Comparison of ENCODE assay signal across 12 mouse cellular contexts in the genomic region with DNA sequence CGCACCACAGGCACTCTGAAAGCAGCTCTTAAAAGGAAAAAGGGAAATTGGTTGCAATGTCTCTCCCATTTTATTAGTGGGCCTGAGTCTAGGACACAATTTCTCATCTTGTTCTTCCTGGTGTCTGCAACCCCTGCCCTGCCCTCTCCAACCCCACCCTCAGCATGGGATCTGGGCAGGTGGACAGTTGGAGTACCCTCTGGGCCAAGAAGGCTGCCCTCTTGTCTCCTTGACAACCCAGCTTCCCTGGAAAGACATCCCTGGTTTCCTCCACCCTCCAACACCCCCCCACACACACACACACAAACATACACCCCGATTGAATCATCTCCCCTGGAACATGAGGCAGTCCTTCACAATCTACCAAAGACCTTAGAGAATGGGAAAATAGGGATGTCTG. TPM values are rescaled to one million over a fixed set of nuclear protein-coding genes. Genes with fewer than 3 reads are reported as not detected.
DNase-seq lines count a peak whose midpoint lies in the region; ATAC-seq and TF ChIP-seq lines count a peak whose summit lies in the region.
"Had no signal": no experiment of that assay in that cellular context is flagged by ENCODE, and none has a peak within 500 bp of the region (broad histone marks: within the 10 kb centered on the region; RNA-seq: fewer than 3 reads in every experiment).

No protein-coding gene starts in this region.

- H3K4me3 ChIP-seq in forebrain, embryonic 10.5 days: no peak overlapping the region
- no peak overlapping the region for H3K4me3 ChIP-seq in forebrain, postnatal 0 days (ENCODE audit: low read depth, low read length)
- no peak overlapping the region for H3K4me3 ChIP-seq in stomach, embryonic 15.5 days (replicated peaks)
- no peak overlapping the region for H3K4me3 ChIP-seq in stomach, postnatal 0 days (ENCODE audit: low read depth, low read length)
- no peak overlapping the region for H3K4me3 ChIP-seq in hindbrain, postnatal 0 days (ENCODE audit: low read length)
- H3K4me3 ChIP-seq in stomach, embryonic 16.5 days (replicated peaks; ENCODE audit: low read length): no peak overlapping the region
- H3K4me3 ChIP-seq: erythroblast, embryonic 14.5 days had no signal

- no peaks in the 10 kb centered on the region for H3K36me3 ChIP-seq in forebrain, embryonic 10.5 days (replicated peaks)
- no peaks in the 10 kb centered on the region for H3K36me3 ChIP-seq in forebrain, postnatal 0 days (ENCODE audit: insufficient read depth)
- H3K36me3 ChIP-seq in stomach, embryonic 15.5 days: no peaks in the 10 kb centered on the region
- no peaks in the 10 kb centered on the region for H3K36me3 ChIP-seq in stomach, postnatal 0 days (ENCODE audit: control insufficient read depth, insufficient read depth, low read length)
- no peaks in the 10 kb centered on the region for H3K36me3 ChIP-seq in hindbrain, postnatal 0 days (ENCODE audit: insufficient read depth, low read length)
- no peaks in the 10 kb centered on the region for H3K36me3 ChIP-seq in stomach, embryonic 16.5 days (ENCODE audit: control insufficient read depth, insufficient read depth, low read length)

- no peaks in the 10 kb centered on the region for H3K9me3 ChIP-seq in forebrain, embryonic 10.5 days
- no peaks in the 10 kb centered on the region for H3K9me3 ChIP-seq in forebrain, postnatal 0 days (ENCODE audit: low read length)
- H3K9me3 ChIP-seq in stomach, embryonic 15.5 days: no peaks in the 10 kb centered on the region
- no peaks in the 10 kb centered on the region for H3K9me3 ChIP-seq in stomach, postnatal 0 days (ENCODE audit: control insufficient read depth, low read length)
- no peaks in the 10 kb centered on the region for H3K9me3 ChIP-seq in hindbrain, postnatal 0 days (ENCODE audit: low read length)
- no peaks in the 10 kb centered on the region for H3K9me3 ChIP-seq in stomach, embryonic 16.5 days (replicated peaks; ENCODE audit: control insufficient read depth, low read length)

- no peak for TF ChIP-seq EP300 in stomach, postnatal 0 days (optimal IDR thresholded peaks at IDR 0.05)

- peaks cover 77% of the 10 kb centered on the region for H3K27me3 ChIP-seq in forebrain, embryonic 10.5 days (ENCODE audit: poor library complexity, severe bottlenecking)
- H3K27me3 ChIP-seq in forebrain, postnatal 0 days (ENCODE audit: insufficient read depth, low read length): no peaks in the 10 kb centered on the region
- peaks cover 20% of the 10 kb centered on the region for H3K27me3 ChIP-seq in stomach, embryonic 15.5 days (replicated peaks)
- H3K27me3 ChIP-seq in stomach, postnatal 0 days (ENCODE audit: control insufficient read depth, insufficient read depth, low read length): no peaks in the 10 kb centered on the region
- H3K27me3 ChIP-seq in hindbrain, postnatal 0 days (ENCODE audit: insufficient read depth, low read length): no peaks in the 10 kb centered on the region
- H3K27me3 ChIP-seq in stomach, embryonic 16.5 days (ENCODE audit: control insufficient read depth, insufficient read depth, low read length): no peaks in the 10 kb centered on the region; the same call in 1 of the 2 replicates

- peaks cover 92% of the 10 kb centered on the region for H3K4me1 ChIP-seq in forebrain, embryonic 10.5 days
- H3K4me1 ChIP-seq in forebrain, postnatal 0 days (ENCODE audit: insufficient read depth): peaks cover 29% of the 10 kb centered on the region
- peaks cover 51% of the 10 kb centered on the region for H3K4me1 ChIP-seq in stomach, embryonic 15.5 days
- no peaks in the 10 kb centered on the region for H3K4me1 ChIP-seq in stomach, postnatal 0 days (replicated peaks; ENCODE audit: control insufficient read depth, insufficient read depth)
- peaks cover 30% of the 10 kb centered on the region for H3K4me1 ChIP-seq in hindbrain, postnatal 0 days (ENCODE audit: insufficient read depth, low read length)
- H3K4me1 ChIP-seq in stomach, embryonic 16.5 days (ENCODE audit: control insufficient read depth, insufficient read depth, low read length): peaks cover 35% of the 10 kb centered on the region

- 65% methylated on average over 2 of the region's 2 CpGs for WGBS in forebrain, embryonic 10.5 days
- WGBS in forebrain, postnatal 0 days: 56% methylated on average over 2 of the region's 2 CpGs
- WGBS in stomach, embryonic 15.5 days: 55% methylated on average over 2 of the region's 2 CpGs
- 57% methylated on average over 2 of the region's 2 CpGs for WGBS in stomach, postnatal 0 days
- WGBS in hindbrain, postnatal 0 days: 41% methylated on average over 2 of the region's 2 CpGs
- 63% methylated on average over 2 of the region's 2 CpGs for WGBS in stomach, embryonic 16.5 days

- ATAC-seq in forebrain, postnatal 0 days: no peak
- no peak for ATAC-seq in stomach, embryonic 15.5 days (ENCODE audit: insufficient read depth, low FRiP score, low read depth)
- no peak for ATAC-seq in stomach, postnatal 0 days (ENCODE audit: low FRiP score, low TSS enrichment)
- no peak for ATAC-seq in hindbrain, postnatal 0 days
- ATAC-seq in stomach, embryonic 16.5 days (ENCODE audit: insufficient read depth, low FRiP score): no peak

- H3K4me2 ChIP-seq in forebrain, postnatal 0 days (ENCODE audit: low read depth): no peak overlapping the region
- no peak overlapping the region for H3K4me2 ChIP-seq in stomach, embryonic 15.5 days
- no peak overlapping the region for H3K4me2 ChIP-seq in stomach, postnatal 0 days (replicated peaks; ENCODE audit: low read depth)
- no peak overlapping the region for H3K4me2 ChIP-seq in hindbrain, postnatal 0 days (ENCODE audit: low read depth, low read length)
- no peak overlapping the region for H3K4me2 ChIP-seq in stomach, embryonic 16.5 days (ENCODE audit: low read depth, low read length)

- peak overlapping the region; percentile 81 for H3K27ac ChIP-seq in forebrain, embryonic 10.5 days
- no peak overlapping the region for H3K27ac ChIP-seq in forebrain, postnatal 0 days (ENCODE audit: low read depth, low read length)
- H3K27ac ChIP-seq in stomach, embryonic 15.5 days: 0 out of 2 replicates have a peak overlapping the region, but pooled peaks have one; percentile 40
- H3K27ac ChIP-seq in stomach, postnatal 0 days (replicated peaks): no peak overlapping the region
- H3K27ac ChIP-seq in hindbrain, postnatal 0 days: peak overlapping the region; percentile 82
- 0 out of 2 replicates have a peak overlapping the region, but pooled peaks have one; percentile 8 for H3K27ac ChIP-seq in stomach, embryonic 16.5 days (ENCODE audit: low read length)

- no peak overlapping the region for H3K9ac ChIP-seq in forebrain, postnatal 0 days
- no peak overlapping the region for H3K9ac ChIP-seq in stomach, embryonic 15.5 days
- H3K9ac ChIP-seq in stomach, postnatal 0 days (ENCODE audit: low read length): no peak overlapping the region
- no peak overlapping the region for H3K9ac ChIP-seq in hindbrain, postnatal 0 days (replicated peaks; ENCODE audit: low read length)
- no peak overlapping the region for H3K9ac ChIP-seq in stomach, embryonic 16.5 days (ENCODE audit: low read length)

- TF ChIP-seq CTCF in forebrain, postnatal 0 days (IDR thresholded peaks at IDR 0.05; ENCODE audit: low read depth): no peak
- no peak for TF ChIP-seq CTCF in stomach, postnatal 0 days (IDR thresholded peaks at IDR 0.05; ENCODE audit: low read depth)
- no peak for TF ChIP-seq CTCF in hindbrain, postnatal 0 days (IDR thresholded peaks at IDR 0.05; ENCODE audit: low read depth)

- no peak for DNase-seq in forebrain, embryonic 10.5 days (ENCODE audit: extremely low spot score, low spot score)
- no peak for DNase-seq in forebrain, postnatal 0 days
- no peak for DNase-seq in stomach, postnatal 0 days (ENCODE audit: low spot score)
- DNase-seq in hindbrain, postnatal 0 days (ENCODE audit: low spot score): no peak
- DNase-seq in testis, postnatal 14 days (ENCODE audit: low spot score): no peak
- no peak for DNase-seq in heart, adult 11 months
- DNase-seq: adrenal gland, adult 8-10 months; liver; lung, adult 2 months had no signal

RNA-seq across cellular contexts. Expression of a gene that starts 11.6 kb away (rescaled TPM):
- 74.4 and 77.0 TPM in 2 replicates for polyA plus RNA-seq in forebrain, embryonic 10.5 days (2016; fragmentation: Nextera tagmentation; extraction: Ambion mirVana)
- total RNA-seq in forebrain, postnatal 0 days (2014; rRNA removed): 113 and 132 TPM in 2 replicates
- polyA plus RNA-seq in forebrain, postnatal 0 days (2015; fragmentation: Nextera tagmentation; extraction: Ambion mirVana): 95.2 and 123 TPM in 2 replicates
- 29.3 and 37.7 TPM in 2 replicates for polyA plus RNA-seq in stomach, embryonic 15.5 days (2015; fragmentation: Nextera tagmentation; extraction: Ambion mirVana)
- polyA plus RNA-seq in stomach, postnatal 0 days (2015; fragmentation: Nextera tagmentation; extraction: Ambion mirVana): 17.3 and 27.8 TPM in 2 replicates
- 150 and 176 TPM in 2 replicates for total RNA-seq in hindbrain, postnatal 0 days (2014; rRNA removed)
- 49.6 and 66.7 TPM in 2 replicates for polyA plus RNA-seq in hindbrain, postnatal 0 days (2015; fragmentation: Nextera tagmentation; extraction: Ambion mirVana)
- polyA plus RNA-seq in stomach, embryonic 16.5 days (2015; fragmentation: Nextera tagmentation; extraction: Ambion mirVana): 34.0 and 42.8 TPM in 2 replicates

Comparison
In these comparisons a context has a peak if more than half of its experiments do, and no peak if none do; other contexts are left out.
1. H3K27ac ChIP-seq: peak in forebrain, embryonic 10.5 days (single experiment), stomach, embryonic 15.5 days (single experiment), hindbrain, postnatal 0 days (single experiment) and stomach, embryonic 16.5 days (single experiment); none in forebrain, postnatal 0 days (single experiment) and stomach, postnatal 0 days (single experiment).